Mouse (Mus musculus): ENCODE results near the gene Prr14. TPM values are rescaled to one million over a fixed set of nuclear protein-coding genes. Genes with fewer than 3 reads are reported as not detected.
"Not testable (repeated sequence)": the region's sequence is repeated elsewhere in the genome, so short reads cannot be mapped to it uniquely, and the experiment has no call there.

The Prr14 gene
- polyA plus RNA-seq, 1 experiment from 2014 or later: 53.4 TPM

- Histone ChIP-seq H3K4me1 (ENCODE audit: control insufficient read depth, insufficient read depth, low read length) (no peaks in the 10 kb centered on the region), H3K36me3 (ENCODE audit: control insufficient read depth, insufficient read depth, low read length) (peaks cover 5% of the 10 kb centered on the region; the same call in 1 of the 2 replicates), H3K27me3 (ENCODE audit: control insufficient read depth, insufficient read depth, low read length) (no peaks in the 10 kb centered on the region), H3K4me2 (ENCODE audit: low read depth, severe bottlenecking) (no peak overlapping the region), H3K4me3 (ENCODE audit: low read depth, low read length) (no peak overlapping the region), H3K27ac (replicated peaks; ENCODE audit: low read depth, low read length) (no peak overlapping the region), H3K9ac (ENCODE audit: low read length) (no peak overlapping the region), H3K9me3 (ENCODE audit: control insufficient read depth, low read length) (peaks cover 7% of the 10 kb centered on the region; the same call in 1 of the 2 replicates)
- DNase-seq (ENCODE audit: low spot score): peak; percentile 28
- 87% methylated on average over 3 of the region's 3 CpGs for WGBS
- ATAC-seq (ENCODE audit: insufficient number of reproducible peaks, low FRiP score, low TSS enrichment, low read depth): no peak
Measured at GRCm38 (mm10) chr7:127437724-127438123, 21.7 kb upstream of the Prr14 start.

GRCm38 (mm10) chr7:127443976-127444375 is 15.4 kb upstream of the Prr14 start:
- Histone ChIP-seq H3K27me3 (ENCODE audit: control insufficient read depth, insufficient read depth, low read length) (no peaks in the 10 kb centered on the region), H3K4me2 (ENCODE audit: low read depth, severe bottlenecking) (no peak overlapping the region), H3K9me3 (ENCODE audit: control insufficient read depth, low read length) (no peaks in the 10 kb centered on the region; the same call in 1 of the 2 replicates), H3K36me3 (ENCODE audit: control insufficient read depth, insufficient read depth, low read length) (peaks cover 22% of the 10 kb centered on the region), H3K27ac (replicated peaks; ENCODE audit: low read depth, low read length) (no peak overlapping the region), H3K9ac (ENCODE audit: low read length) (no peak overlapping the region), H3K4me3 (ENCODE audit: low read depth, low read length) (no peak overlapping the region), H3K4me1 (ENCODE audit: control insufficient read depth, insufficient read depth, low read length) (no peaks in the 10 kb centered on the region)
- DNase-seq (ENCODE audit: low spot score): no peak
- 91% methylated on average over 20 of the region's 20 CpGs for WGBS
- no peak for ATAC-seq (ENCODE audit: insufficient number of reproducible peaks, low FRiP score, low TSS enrichment, low read depth)

GRCm38 (mm10) chr7:127448521-127449300 is 10.7 kb upstream of the Prr14 start, which contains the start of gene Zfp689:
Gene Zfp689 (minus strand): TSS chr7:127449158.
- peak within 1 kb of the TSS; percentile 92 for H3K9ac ChIP-seq (ENCODE audit: low read length)
- peak within 1 kb of the TSS; percentile 87 for H3K27ac ChIP-seq (replicated peaks; ENCODE audit: low read depth, low read length)
- peak; percentile 78 for ATAC-seq (ENCODE audit: insufficient number of reproducible peaks, low FRiP score, low TSS enrichment, low read depth)
- peak; percentile 94 for DNase-seq (ENCODE audit: low spot score)
- no peaks in the 10 kb centered on the region; the same call in 1 of the 2 replicates for H3K9me3 ChIP-seq (ENCODE audit: control insufficient read depth, low read length)
- H3K4me2 ChIP-seq (ENCODE audit: low read depth, severe bottlenecking): peak within 1 kb of the TSS; percentile 82
- peak within 1 kb of the TSS; percentile 55 for H3K4me3 ChIP-seq (ENCODE audit: low read depth, low read length)
- under 1% methylated on average over 54 of the region's 54 CpGs for WGBS
- H3K36me3 ChIP-seq (ENCODE audit: control insufficient read depth, insufficient read depth, low read length): peaks cover 18% of the 10 kb centered on the region
- H3K4me1 ChIP-seq (ENCODE audit: control insufficient read depth, insufficient read depth, low read length): peaks cover 5% of the 10 kb centered on the region; the same call in 1 of the 2 replicates
- no peaks in the 10 kb centered on the region for H3K27me3 ChIP-seq (ENCODE audit: control insufficient read depth, insufficient read depth, low read length)

GRCm38 (mm10) chr7:127449966-127450365 is 9.4 kb upstream of the Prr14 start:
- peaks cover 5% of the 10 kb centered on the region; the same call in 1 of the 2 replicates for H3K4me1 ChIP-seq (ENCODE audit: control insufficient read depth, insufficient read depth, low read length)
- ATAC-seq (ENCODE audit: insufficient number of reproducible peaks, low FRiP score, low TSS enrichment, low read depth): no peak
- WGBS: 89% methylated on average over 7 of the region's 7 CpGs
- peak overlapping the region; percentile 55 for H3K4me3 ChIP-seq (ENCODE audit: low read depth, low read length)
- peaks cover 12% of the 10 kb centered on the region; the same call in 1 of the 2 replicates for H3K36me3 ChIP-seq (ENCODE audit: control insufficient read depth, insufficient read depth, low read length)
- no peaks in the 10 kb centered on the region; the same call in 1 of the 2 replicates for H3K9me3 ChIP-seq (ENCODE audit: control insufficient read depth, low read length)
- peak overlapping the region; percentile 82 for H3K4me2 ChIP-seq (ENCODE audit: low read depth, severe bottlenecking)
- H3K27me3 ChIP-seq (ENCODE audit: control insufficient read depth, insufficient read depth, low read length): no peaks in the 10 kb centered on the region
- peak overlapping the region; percentile 9 for H3K9ac ChIP-seq (ENCODE audit: low read length)
- DNase-seq (ENCODE audit: low spot score): no peak
- H3K27ac ChIP-seq (replicated peaks; ENCODE audit: low read depth, low read length): no peak overlapping the region

- DNase-seq (ENCODE audit: low spot score) (no peak), ATAC-seq (ENCODE audit: insufficient number of reproducible peaks, low FRiP score, low TSS enrichment, low read depth) (no peak)
- Histone ChIP-seq H3K9me3 (ENCODE audit: control insufficient read depth, low read length) (peaks cover 2% of the 10 kb centered on the region; the same call in 1 of the 2 replicates), H3K9ac (ENCODE audit: low read length) (no peak overlapping the region), H3K36me3 (ENCODE audit: control insufficient read depth, insufficient read depth, low read length) (peaks cover 22% of the 10 kb centered on the region), H3K4me2 (ENCODE audit: low read depth, severe bottlenecking) (no peak overlapping the region), H3K4me1 (ENCODE audit: control insufficient read depth, insufficient read depth, low read length) (peaks cover 5% of the 10 kb centered on the region; the same call in 1 of the 2 replicates), H3K4me3 (ENCODE audit: low read depth, low read length) (no peak overlapping the region), H3K27ac (replicated peaks; ENCODE audit: low read depth, low read length) (no peak overlapping the region), H3K27me3 (ENCODE audit: control insufficient read depth, insufficient read depth, low read length) (no peaks in the 10 kb centered on the region)
- WGBS: 96% methylated on average over 2 of the region's 2 CpGs
Measured at GRCm38 (mm10) chr7:127453056-127453455, 6.4 kb upstream of the Prr14 start.

GRCm38 (mm10) chr7:127454905-127455304 is 4.5 kb upstream of the Prr14 start:
- Histone ChIP-seq H3K4me2 (ENCODE audit: low read depth, severe bottlenecking) (no peak overlapping the region), H3K4me1 (ENCODE audit: control insufficient read depth, insufficient read depth, low read length) (peaks cover 4% of the 10 kb centered on the region; the same call in 1 of the 2 replicates), H3K4me3 (ENCODE audit: low read depth, low read length) (no peak overlapping the region), H3K36me3 (ENCODE audit: control insufficient read depth, insufficient read depth, low read length) (peaks cover 22% of the 10 kb centered on the region), H3K9ac (ENCODE audit: low read length) (no peak overlapping the region), H3K27ac (replicated peaks; ENCODE audit: low read depth, low read length) (no peak overlapping the region), H3K9me3 (ENCODE audit: control insufficient read depth, low read length) (peaks cover 2% of the 10 kb centered on the region; the same call in 1 of the 2 replicates), H3K27me3 (ENCODE audit: control insufficient read depth, insufficient read depth, low read length) (no peaks in the 10 kb centered on the region)
- 89% methylated on average over 7 of the region's 7 CpGs for WGBS
- no peak for DNase-seq (ENCODE audit: low spot score)
- ATAC-seq (ENCODE audit: insufficient number of reproducible peaks, low FRiP score, low TSS enrichment, low read depth): no peak

GRCm38 (mm10) chr7:127458371-127459122 is 864 bp upstream of the Prr14 start:
- not testable (repeated sequence) for DNase-seq (ENCODE audit: low spot score); H3K27ac ChIP-seq (replicated peaks; ENCODE audit: low read depth, low read length); H3K4me2 ChIP-seq (ENCODE audit: low read depth, severe bottlenecking); H3K27me3 ChIP-seq (ENCODE audit: control insufficient read depth, insufficient read depth, low read length); ATAC-seq (ENCODE audit: insufficient number of reproducible peaks, low FRiP score, low TSS enrichment, low read depth); H3K9ac ChIP-seq (ENCODE audit: low read length); H3K4me3 ChIP-seq (ENCODE audit: low read depth, low read length); H3K4me1 ChIP-seq (ENCODE audit: control insufficient read depth, insufficient read depth, low read length); H3K9me3 ChIP-seq (ENCODE audit: control insufficient read depth, low read length)
- H3K36me3 ChIP-seq (ENCODE audit: control insufficient read depth, insufficient read depth, low read length): peaks cover 16% of the 10 kb centered on the region
- 84% methylated on average over 3 of the region's 3 CpGs for WGBS

GRCm38 (mm10) chr7:127465191-127465590 is 5.8 kb downstream of the Prr14 start:
- Histone ChIP-seq H3K4me3 (ENCODE audit: low read depth, low read length) (no peak overlapping the region), H3K36me3 (ENCODE audit: control insufficient read depth, insufficient read depth, low read length) (peaks cover 5% of the 10 kb centered on the region; the same call in 1 of the 2 replicates), H3K4me2 (ENCODE audit: low read depth, severe bottlenecking) (no peak overlapping the region), H3K9ac (ENCODE audit: low read length) (no peak overlapping the region), H3K4me1 (ENCODE audit: control insufficient read depth, insufficient read depth, low read length) (no peaks in the 10 kb centered on the region), H3K27me3 (ENCODE audit: control insufficient read depth, insufficient read depth, low read length) (no peaks in the 10 kb centered on the region), H3K27ac (replicated peaks; ENCODE audit: low read depth, low read length) (no peak overlapping the region), H3K9me3 (ENCODE audit: control insufficient read depth, low read length) (no peaks in the 10 kb centered on the region)
- ATAC-seq (ENCODE audit: insufficient number of reproducible peaks, low FRiP score, low TSS enrichment, low read depth) (no peak), DNase-seq (ENCODE audit: low spot score) (no peak)
- WGBS: 90% methylated on average over 3 of the region's 3 CpGs

All from limb, embryonic 11.5 days (tissue).